Comparison of ENCODE assay signal across 8 mouse cellular contexts in the genomic region with DNA sequence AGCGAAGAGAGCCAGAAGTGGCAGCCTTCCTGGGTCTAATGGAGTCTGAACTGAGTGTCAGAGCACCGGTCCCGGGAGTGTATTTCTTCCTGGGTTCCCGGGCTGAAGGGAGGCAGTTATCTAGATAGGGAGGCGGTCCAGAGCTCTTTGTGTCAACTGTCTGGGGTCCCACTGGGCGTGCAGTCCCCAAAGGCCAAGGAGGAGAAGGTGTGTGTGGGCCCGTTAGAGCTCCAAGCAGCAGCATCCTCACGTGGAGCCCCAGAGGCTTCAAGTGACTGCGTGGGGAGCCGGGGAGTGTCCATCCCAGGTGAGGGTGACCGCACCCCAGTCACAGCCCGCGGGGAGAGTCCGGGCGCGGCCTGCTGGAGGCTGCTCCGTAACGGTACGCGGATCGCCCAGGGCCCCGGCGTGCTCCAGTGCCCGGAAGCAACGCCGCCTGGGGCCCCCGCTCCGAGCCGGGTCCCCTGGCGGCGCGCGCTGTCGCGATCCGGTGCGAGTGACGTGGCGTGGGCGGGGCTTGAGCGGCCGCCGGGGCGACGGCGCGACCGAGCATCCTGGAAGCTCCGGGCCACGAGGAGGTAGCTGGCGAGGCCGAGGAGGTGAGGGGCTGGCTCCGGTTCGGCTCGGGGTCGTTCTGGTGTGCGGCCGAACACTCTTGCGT. TPM values are rescaled to one million over a fixed set of nuclear protein-coding genes. Genes with fewer than 3 reads are reported as not detected.
A peak's percentile ranks its signal among the peaks of the same experiment; 100 is the strongest.
DNase-seq lines count a peak whose midpoint lies in the region; ATAC-seq and TF ChIP-seq lines count a peak whose summit lies in the region.

A gene (plus strand): TSS at position 502 of the 661 bp plus-strand sequence.

- peak within 1 kb of the TSS; percentile 88 for H3K9ac ChIP-seq in ES-E14 (ENCODE audit: insufficient read depth, low read depth, low read length, poor library complexity, severe bottlenecking)
- peak within 1 kb of the TSS; percentile 87 for H3K9ac ChIP-seq in forebrain, postnatal 0 days
- peak within 1 kb of the TSS; percentile 88 for H3K9ac ChIP-seq in lung, embryonic 14.5 days

- TF ChIP-seq CTCF in forebrain, postnatal 0 days (IDR thresholded peaks at IDR 0.05; ENCODE audit: low read depth) = peak; percentile 17; the same call in 1 of the 2 replicates
- TF ChIP-seq CTCF in lung, embryonic 14.5 days (IDR thresholded peaks at IDR 0.05; ENCODE audit: low read depth) = no peak
- no peak for TF ChIP-seq CTCF in olfactory bulb, adult 2 months (IDR thresholded peaks at IDR 0.05; ENCODE audit: insufficient read depth, low read depth, low read length)

- ATAC-seq in forebrain, postnatal 0 days = peak; percentile 94
- ATAC-seq in lung, embryonic 14.5 days (ENCODE audit: insufficient read depth) = peak; percentile 90

- 0 out of 2 replicates have a peak within 1 kb of the TSS, but pooled peaks have one; percentile 26 for H3K27ac ChIP-seq in ES-E14 (ENCODE audit: insufficient read depth, low read depth, low read length, poor library complexity, severe bottlenecking)
- H3K27ac ChIP-seq in forebrain, postnatal 0 days (ENCODE audit: low read depth, low read length) = peak within 1 kb of the TSS; percentile 93
- H3K27ac ChIP-seq in lung, embryonic 14.5 days (ENCODE audit: low read depth) = peak within 1 kb of the TSS; percentile 89
- peak within 1 kb of the TSS; percentile 76 for H3K27ac ChIP-seq in olfactory bulb, adult 2 months (ENCODE audit: insufficient read depth, low read depth, low read length)

- peaks cover 0 to 3% of the 10 kb centered on the region in 2 experiments; a peak in 1 of 4 replicates for H3K4me1 ChIP-seq in ES-E14 (ENCODE audit: control insufficient read depth in 2 of 2, insufficient read depth in 2 of 2, low read length in 2 of 2, poor library complexity in 1 of 2)
- H3K4me1 ChIP-seq in forebrain, postnatal 0 days (ENCODE audit: insufficient read depth) = peaks cover 7% of the 10 kb centered on the region; the same call in 1 of the 2 replicates
- peaks cover 2% of the 10 kb centered on the region; the same call in 1 of the 2 replicates for H3K4me1 ChIP-seq in lung, embryonic 14.5 days (ENCODE audit: insufficient read depth)
- peaks cover 4% of the 10 kb centered on the region; the same call in 1 of the 2 replicates for H3K4me1 ChIP-seq in olfactory bulb, adult 2 months (ENCODE audit: control insufficient read depth, insufficient read depth, low read length)

- peak within 1 kb of the TSS; percentile 85 to 89 for H3K4me3 ChIP-seq in ES-E14 (ENCODE audit: insufficient read depth in 1 of 2, low read depth in 1 of 2, low read length in 2 of 2, poor library complexity in 1 of 2, severe bottlenecking in 1 of 2)
- H3K4me3 ChIP-seq in forebrain, postnatal 0 days (ENCODE audit: low read depth, low read length) = peak within 1 kb of the TSS; percentile 88
- H3K4me3 ChIP-seq in lung, embryonic 14.5 days (ENCODE audit: low read depth, low read length) = peak within 1 kb of the TSS; percentile 84
- H3K4me3 ChIP-seq in olfactory bulb, adult 2 months (ENCODE audit: insufficient read depth, low read depth, low read length) = peak within 1 kb of the TSS; percentile 88

- WGBS in forebrain, postnatal 0 days = under 1% methylated on average over 55 of the region's 59 CpGs
- WGBS in lung, embryonic 14.5 days = under 1% methylated on average over 59 of the region's 59 CpGs
- under 1% methylated on average over 59 of the region's 59 CpGs for WGBS in olfactory bulb, adult 2 months

- H3K9me3 ChIP-seq in ES-E14 (ENCODE audit: control insufficient read depth, insufficient read depth, low read depth, low read length) = no peaks in the 10 kb centered on the region
- no peaks in the 10 kb centered on the region for H3K9me3 ChIP-seq in forebrain, postnatal 0 days (ENCODE audit: low read length)
- no peaks in the 10 kb centered on the region for H3K9me3 ChIP-seq in lung, embryonic 14.5 days (ENCODE audit: low read depth, low read length)

- intact Hi-C loops in heart, postnatal 36 days (cut with DNase I) = loop anchor here (2.0 kb wide), 1 partner anchor 42 kb away; a partner anchor contains a TSS

- peaks cover 9% of the 10 kb centered on the region for H3K36me3 ChIP-seq in ES-E14 (ENCODE audit: control insufficient read depth, insufficient read depth, low read length, poor library complexity, severe bottlenecking)
- peaks cover 11% of the 10 kb centered on the region for H3K36me3 ChIP-seq in forebrain, postnatal 0 days (ENCODE audit: insufficient read depth)
- peaks cover 11% of the 10 kb centered on the region for H3K36me3 ChIP-seq in lung, embryonic 14.5 days (ENCODE audit: insufficient read depth)

- DNase-seq in ES-E14 (ENCODE audit: low read depth, low spot score) = peak; percentile 40
- DNase-seq in cerebellum, adult 18-20 months = peak; percentile 88 to 94
- peak; percentile 92 for DNase-seq in forebrain, postnatal 0 days
- peak; percentile 88 to 92 for DNase-seq in heart, postnatal 36 days
- peak; percentile 69 to 85 for DNase-seq in layer of hippocampus, adult 8-10 months (ENCODE audit: low spot score in 2 of 2)
- DNase-seq in lung, embryonic 14.5 days = peak; percentile 92
- peak; percentile 91 for DNase-seq in thymus, postnatal 0 days (ENCODE audit: low spot score)

- in situ Hi-C loops in ES-E14 (cut with MboI; ENCODE audit: low sequenced_read_pairs in 2 of 2, unreplicated experiment in 2 of 2) = no loop called here

- H3K4me2 ChIP-seq in forebrain, postnatal 0 days (ENCODE audit: low read depth) = peak within 1 kb of the TSS; percentile 87
- H3K4me2 ChIP-seq in lung, embryonic 14.5 days = peak within 1 kb of the TSS; percentile 93

- H3K27me3 ChIP-seq in forebrain, postnatal 0 days (ENCODE audit: insufficient read depth, low read length) = no peaks in the 10 kb centered on the region
- no peaks in the 10 kb centered on the region for H3K27me3 ChIP-seq in lung, embryonic 14.5 days (ENCODE audit: insufficient read depth, low read length)

- peak; percentile 89 for TF ChIP-seq POLR2A in olfactory bulb, adult 2 months (IDR thresholded peaks at IDR 0.05; ENCODE audit: insufficient read depth, low read depth, low read length)

TF ChIP-seq in ES-E14, 5 proteins besides CTCF, POLR2A, EP300 and RAD21:
- no peak for TF ChIP-seq MAFK (IDR thresholded peaks at IDR 0.05; ENCODE audit: insufficient read depth, low read depth, low read length)
- no peak for TF ChIP-seq ZC3H11A (IDR thresholded peaks at IDR 0.05; ENCODE audit: borderline replicate concordance, low read depth, low read length)
- TF ChIP-seq ZNF384 (IDR thresholded peaks at IDR 0.05; ENCODE audit: low read depth, low read length) = no peak
- no peak for TF ChIP-seq CHD2 (IDR thresholded peaks at IDR 0.05; ENCODE audit: low read depth, low read length)
- TF ChIP-seq HCFC1 (IDR thresholded peaks at IDR 0.05; ENCODE audit: borderline replicate concordance, insufficient read depth, low read length) = no peak

RNA-seq across cellular contexts. Expression of the gene that starts here (rescaled TPM):
- 44.2 and 46.2 TPM in 2 replicates for total RNA-seq in ES-E14 (2012; rRNA removed)
- 29.9 and 43.6 TPM in 2 replicates for total RNA-seq in forebrain, postnatal 0 days (2014; rRNA removed)
- polyA plus RNA-seq in forebrain, postnatal 0 days (2015; fragmentation: Nextera tagmentation; extraction: Ambion mirVana) = 48.9 and 50.8 TPM in 2 replicates
- total RNA-seq in heart, postnatal 36 days (2021) = 10 to 100 TPM; 11.4 to 12.3 TPM
- total RNA-seq in layer of hippocampus, adult 8-10 months (2022) = 10 to 100 TPM; 22.3 to 31.9 (median 27.5) TPM
- 80.6 and 85.0 TPM in 2 replicates for polyA plus RNA-seq in lung, embryonic 14.5 days (2014; fragmentation: Nextera tagmentation; extraction: Ambion mirVana)
- not detected in 2 replicates for polyA plus RNA-seq in olfactory bulb, adult 2 months (2012; ENCODE audit: insufficient read depth, insufficient read length, low replicate concordance, missing spikeins)
- 86.2 and 87.1 TPM in 2 replicates for polyA plus RNA-seq in thymus, postnatal 0 days (2015; fragmentation: Nextera tagmentation; extraction: Ambion mirVana)

Comparison
In these comparisons a context has a peak if more than half of its experiments do, and no peak if none do; other contexts are left out.
1. Peak in every context shown above with its lines: DNase-seq, ATAC-seq, H3K4me3 ChIP-seq and H3K27ac ChIP-seq.
2. DNase-seq: peak in every context shown above with its lines; median percentile 92 in forebrain, postnatal 0 days; 92 in lung, embryonic 14.5 days; 91 in cerebellum, adult 18-20 months; 91 in thymus, postnatal 0 days; 90 in heart, postnatal 36 days; 77 in layer of hippocampus, adult 8-10 months; 40 in ES-E14.
3. H3K27ac ChIP-seq: peak in every context shown above with its lines; median percentile 93 in forebrain, postnatal 0 days; 89 in lung, embryonic 14.5 days; 76 in olfactory bulb, adult 2 months; 26 in ES-E14.